Mouse (Mus musculus) stomach, postnatal 0 days (tissue): ENCODE measurements around the gene Tubg1.

Source experiments
- CTCF ChIP-seq: IDR thresholded peaks from 2 replicates; pipeline ENCODE4 v1.5.1; 2016; ENCODE audit warnings: antibody characterized with exemption, low read depth, mild to moderate bottlenecking, moderate library complexity
- EP300 ChIP-seq: optimal IDR thresholded peaks from 2 replicates; pipeline ENCODE3; 2016; ENCODE audit warnings: antibody characterized with exemption

DNA sequence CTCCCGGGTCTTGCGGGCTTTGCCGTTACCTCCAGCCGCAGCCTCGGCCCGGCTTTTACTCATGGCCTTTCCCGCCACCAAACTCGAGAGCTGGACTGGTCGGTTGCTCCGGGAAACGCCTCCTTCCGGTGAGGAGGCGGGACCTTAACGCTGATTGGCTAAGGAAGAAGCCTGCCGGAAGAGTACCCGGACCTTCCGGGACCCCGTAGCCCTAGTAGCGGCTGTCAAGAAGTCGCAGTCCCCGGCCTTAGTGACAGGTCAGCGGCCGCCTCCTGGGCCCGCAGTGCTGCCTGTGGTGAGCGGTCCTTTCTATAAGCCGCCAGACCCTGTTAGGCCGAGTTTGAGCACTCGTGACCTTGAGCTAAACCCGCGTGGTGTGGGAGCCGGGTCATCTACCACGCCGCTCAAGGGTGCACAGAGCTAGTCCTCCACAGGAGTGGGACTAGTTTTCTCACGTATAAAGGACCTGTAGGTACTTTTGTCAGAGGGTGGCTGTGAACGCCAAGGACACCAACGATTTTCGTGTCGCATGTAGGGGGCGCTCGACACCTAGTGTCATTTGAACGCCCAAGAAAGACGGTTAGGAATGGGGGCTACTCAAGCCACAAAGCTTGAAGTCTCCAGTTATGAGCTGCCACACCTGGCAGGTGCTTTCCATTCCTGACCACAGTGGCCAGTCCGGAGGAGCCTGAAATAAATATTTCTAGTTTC is 24.3 kb upstream of the Tubg1 start, which contains the start of gene Psmc3ip:
- TF ChIP-seq CTCF (peak; percentile 86), EP300 (no peak)
